Mouse (Mus musculus) mesoderm, embryonic 11.5 days (tissue): ENCODE measurements around the gene Slco1c1.
"Not testable (repeated sequence)": the region's sequence is repeated elsewhere in the genome, so short reads cannot be mapped to it uniquely, and the experiment has no call there.

Experiments
- DNase-seq: peaks from one replicate; pipeline ENCODE4 v3.0.0-alpha.2; 2012; ENCODE audit warnings: low read depth, low spot score

Gene Slco1c1

GRCm38 (mm10) chr6:141590002-141590401 lies 65.8 kb downstream of the Slco1c1 start:
- no peak for DNase-seq

GRCm38 (mm10) chr6:141590598-141591200 lies 66.5 kb downstream of the Slco1c1 start:
- DNase-seq = not testable (repeated sequence)

- DNase-seq = no peak
Observed at GRCm38 (mm10) chr6:141596081-141596480, 71.9 kb downstream of the Slco1c1 start.

GRCm38 (mm10) chr6:141597037-141597436 lies 72.9 kb downstream of the Slco1c1 start:
- DNase-seq = no peak

GRCm38 (mm10) chr6:141600940-141601339 lies 76.8 kb downstream of the Slco1c1 start:
- no peak for DNase-seq

GRCm38 (mm10) chr6:141610702-141611260 lies 86.6 kb downstream of the Slco1c1 start:
- no peak for DNase-seq

- DNase-seq = no peak
Observed at GRCm38 (mm10) chr6:141614017-141614416, 89.8 kb downstream of the Slco1c1 start.

- no peak for DNase-seq
Observed at GRCm38 (mm10) chr6:141615348-141615747, 91.2 kb downstream of the Slco1c1 start.
